Mouse (Mus musculus): Measurements from ENCODE around the gene Gns. TPM values are rescaled to one million over a fixed set of nuclear protein-coding genes. Genes with fewer than 3 reads are reported as not detected.

Gene Gns
- polyA plus RNA-seq (2015; fragmentation: Nextera tagmentation; extraction: Ambion mirVana): 25.7 and 26.1 TPM in 2 replicates

DNA sequence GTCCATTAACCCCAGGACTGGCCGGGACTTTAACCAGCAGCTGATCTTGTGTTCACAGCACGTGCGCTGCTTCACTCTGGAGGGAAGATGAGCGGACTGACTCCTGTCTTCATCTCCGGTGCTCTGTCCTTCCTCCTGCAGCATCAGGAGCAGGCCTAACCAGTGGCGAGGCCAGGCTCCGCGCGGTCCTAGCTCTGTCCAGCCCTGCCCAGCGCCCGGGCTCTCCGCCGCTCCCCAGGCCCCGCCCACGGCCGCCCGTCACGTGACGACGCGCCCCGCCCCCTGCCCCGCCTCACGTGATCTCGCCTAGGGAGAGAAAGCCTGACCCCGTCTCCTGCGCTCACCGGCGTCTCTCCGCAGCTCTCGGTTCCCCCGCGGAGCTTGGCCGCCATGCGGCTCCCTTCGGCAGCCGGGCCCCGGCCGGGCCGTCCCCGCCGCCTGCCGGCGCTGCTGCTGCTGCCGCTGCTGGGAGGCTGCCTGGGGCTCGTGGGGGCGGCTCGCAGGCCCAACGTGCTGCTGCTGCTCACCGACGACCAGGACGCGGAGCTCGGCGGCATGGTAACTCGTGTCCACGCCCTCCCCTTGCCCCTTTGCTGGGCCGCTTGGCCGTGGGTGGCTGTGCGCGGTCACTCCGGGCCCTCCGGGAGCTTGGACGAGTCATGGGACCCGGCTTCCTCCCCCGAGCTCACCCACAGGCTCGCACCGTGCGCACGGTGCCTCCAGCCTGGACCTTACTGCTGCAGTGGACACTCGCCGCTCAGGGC lies at the start of gene Gns:
Gene Gns (plus strand): TSS at position 290 of the 764 bp plus-strand sequence.
- Histone ChIP-seq H3K27ac (replicated peaks) (peak within 1 kb of the TSS; percentile 83), H3K27me3 (ENCODE audit: control insufficient read depth, insufficient read depth, low read length) (no peaks in the 10 kb centered on the region), H3K4me3 (ENCODE audit: low read depth, low read length) (peak within 1 kb of the TSS; percentile 91), H3K4me2 (replicated peaks; ENCODE audit: low read depth) (peak within 1 kb of the TSS; percentile 99), H3K9me3 (ENCODE audit: control insufficient read depth, low read length) (no peaks in the 10 kb centered on the region), H3K36me3 (ENCODE audit: control insufficient read depth, insufficient read depth, low read length) (no peaks in the 10 kb centered on the region), H3K4me1 (replicated peaks; ENCODE audit: control insufficient read depth, insufficient read depth) (peaks cover 3% of the 10 kb centered on the region; the same call in 1 of the 2 replicates), H3K9ac (ENCODE audit: low read length) (peak within 1 kb of the TSS; percentile 84)
- TF ChIP-seq CTCF (IDR thresholded peaks at IDR 0.05; ENCODE audit: low read depth) (no peak), EP300 (optimal IDR thresholded peaks at IDR 0.05) (no peak)
- ATAC-seq (ENCODE audit: low FRiP score, low TSS enrichment) (peak; percentile 96), DNase-seq (ENCODE audit: low spot score) (peak; percentile 98)
- 0% methylated on average over 53 of the region's 72 CpGs for WGBS

DNA sequence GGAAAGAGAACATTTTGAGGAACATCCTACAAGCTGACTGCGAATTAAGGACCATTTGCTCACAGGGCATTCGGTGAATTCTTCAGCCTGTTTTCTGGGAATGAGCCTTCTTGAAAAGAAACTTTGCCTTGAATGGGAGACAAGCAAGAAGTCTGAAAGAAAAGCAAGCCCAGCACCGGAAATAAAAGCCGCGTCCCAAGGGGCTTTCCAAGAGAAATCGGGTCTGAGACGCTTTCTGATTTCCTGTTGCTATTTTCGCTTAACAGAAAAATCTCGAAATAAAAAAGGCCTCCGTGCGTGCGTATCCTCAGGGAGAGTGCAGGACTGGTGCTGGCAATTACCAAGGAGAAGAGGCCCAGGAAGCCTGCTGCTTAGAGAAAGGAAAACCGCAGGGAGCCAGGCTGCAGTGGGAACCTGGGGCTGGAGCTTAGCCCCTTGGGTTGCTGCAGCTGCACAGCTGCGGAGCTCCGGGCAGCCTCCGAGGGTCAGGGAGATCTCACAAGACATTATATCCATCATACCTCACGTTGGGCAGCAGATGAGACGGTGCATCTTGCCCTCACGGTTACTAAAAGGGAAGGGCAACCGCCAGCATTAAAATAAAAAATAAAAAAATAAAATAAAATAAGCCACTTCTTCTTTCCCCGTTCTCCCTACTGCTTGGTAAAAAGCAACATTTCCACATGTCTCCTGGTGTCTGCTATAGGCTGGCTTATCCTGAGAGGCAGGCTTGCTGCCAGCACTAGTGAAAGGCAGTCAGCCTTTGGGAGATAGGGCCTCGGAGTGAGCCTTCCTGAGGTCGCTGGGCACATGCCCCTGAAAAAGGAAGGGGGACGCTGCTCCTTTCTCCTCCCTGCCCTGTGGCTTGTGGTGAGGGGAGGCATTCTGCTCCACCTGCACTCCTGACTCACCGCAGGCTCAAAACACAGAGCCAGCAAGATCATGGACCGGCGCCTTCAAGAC lies 49.3 kb upstream of the Gns start:
- Histone ChIP-seq H3K27me3 (ENCODE audit: control insufficient read depth, insufficient read depth, low read length) (no peaks in the 10 kb centered on the region), H3K4me3 (ENCODE audit: low read depth, low read length) (no peak overlapping the region), H3K27ac (replicated peaks) (peak overlapping the region; percentile 31; the same call in 1 of the 2 replicates), H3K36me3 (ENCODE audit: control insufficient read depth, insufficient read depth, low read length) (no peaks in the 10 kb centered on the region), H3K9ac (ENCODE audit: low read length) (no peak overlapping the region), H3K4me1 (replicated peaks; ENCODE audit: control insufficient read depth, insufficient read depth) (peaks cover under 1% of the 10 kb centered on the region; the same call in 1 of the 2 replicates), H3K9me3 (ENCODE audit: control insufficient read depth, low read length) (no peaks in the 10 kb centered on the region), H3K4me2 (replicated peaks; ENCODE audit: low read depth) (no peak overlapping the region)
- DNase-seq (ENCODE audit: low spot score): no peak
- no peak for ATAC-seq (ENCODE audit: low FRiP score, low TSS enrichment)
- no peak for TF ChIP-seq CTCF (IDR thresholded peaks at IDR 0.05; ENCODE audit: low read depth)
- TF ChIP-seq EP300 (optimal IDR thresholded peaks at IDR 0.05): no peak
- 43% methylated on average over 27 of the region's 27 CpGs for WGBS

DNA sequence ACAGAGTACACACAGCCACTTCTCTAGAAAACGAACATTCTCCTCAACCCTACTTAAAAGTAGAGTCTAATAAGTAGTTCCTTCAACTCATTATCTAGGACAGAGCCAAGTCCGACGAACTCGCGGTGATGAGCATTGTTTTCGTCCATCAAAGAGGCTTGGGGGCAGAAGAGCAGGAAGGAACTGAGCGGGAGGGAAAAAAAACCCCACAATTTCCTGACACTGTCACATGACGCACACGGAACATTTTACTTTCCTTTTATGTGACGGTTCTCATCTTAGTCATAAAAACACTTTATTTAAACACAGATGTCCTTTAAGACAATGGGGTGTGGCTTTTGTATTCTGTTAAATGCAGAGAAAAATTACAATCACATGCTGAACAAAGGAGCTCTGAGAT lies 48.5 kb upstream of the Gns start:
- no peak for DNase-seq (ENCODE audit: low spot score)
- Histone ChIP-seq H3K4me1 (replicated peaks; ENCODE audit: control insufficient read depth, insufficient read depth) (no peaks in the 10 kb centered on the region), H3K36me3 (ENCODE audit: control insufficient read depth, insufficient read depth, low read length) (no peaks in the 10 kb centered on the region), H3K9ac (ENCODE audit: low read length) (no peak overlapping the region), H3K27me3 (ENCODE audit: control insufficient read depth, insufficient read depth, low read length) (no peaks in the 10 kb centered on the region), H3K4me2 (replicated peaks; ENCODE audit: low read depth) (no peak overlapping the region), H3K27ac (replicated peaks) (no peak overlapping the region), H3K4me3 (ENCODE audit: low read depth, low read length) (no peak overlapping the region), H3K9me3 (ENCODE audit: control insufficient read depth, low read length) (no peaks in the 10 kb centered on the region)
- no peak for TF ChIP-seq EP300 (optimal IDR thresholded peaks at IDR 0.05)
- TF ChIP-seq CTCF (IDR thresholded peaks at IDR 0.05; ENCODE audit: low read depth): no peak
- 81% methylated on average over 10 of the region's 10 CpGs for WGBS
- no peak for ATAC-seq (ENCODE audit: low FRiP score, low TSS enrichment)

DNA sequence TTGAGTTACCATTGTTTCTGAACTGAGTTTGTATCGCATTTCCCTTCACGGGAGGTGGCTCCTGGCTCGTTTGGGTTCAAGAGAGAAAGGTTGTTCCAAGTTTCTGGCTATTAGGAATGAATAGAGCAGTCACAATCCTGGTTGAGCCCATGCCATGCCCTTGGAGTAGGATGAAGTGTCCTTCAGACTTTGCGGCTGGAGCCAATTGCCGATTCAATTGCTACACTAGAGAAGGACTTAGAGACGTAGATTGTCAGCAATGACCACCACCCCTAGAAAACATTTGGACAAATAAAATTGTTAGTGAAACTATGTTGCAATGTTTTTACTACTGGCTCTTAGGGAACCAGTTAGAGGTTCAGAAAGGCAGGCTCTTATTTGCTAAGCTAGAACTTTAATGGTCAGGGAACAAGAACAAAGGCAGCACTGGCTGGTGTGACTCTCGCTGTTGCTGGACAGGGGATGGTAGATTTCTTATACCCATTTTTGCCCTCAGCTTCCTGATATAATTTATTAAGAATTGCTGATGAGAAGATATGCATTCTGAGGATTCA lies 46.4 kb upstream of the Gns start:
- Histone ChIP-seq H3K4me3 (ENCODE audit: low read depth, low read length) (no peak overlapping the region), H3K9ac (ENCODE audit: low read length) (no peak overlapping the region), H3K36me3 (ENCODE audit: control insufficient read depth, insufficient read depth, low read length) (no peaks in the 10 kb centered on the region), H3K4me1 (replicated peaks; ENCODE audit: control insufficient read depth, insufficient read depth) (no peaks in the 10 kb centered on the region), H3K4me2 (replicated peaks; ENCODE audit: low read depth) (no peak overlapping the region), H3K27ac (replicated peaks) (no peak overlapping the region), H3K27me3 (ENCODE audit: control insufficient read depth, insufficient read depth, low read length) (no peaks in the 10 kb centered on the region), H3K9me3 (ENCODE audit: control insufficient read depth, low read length) (no peaks in the 10 kb centered on the region)
- DNase-seq (ENCODE audit: low spot score): no peak
- TF ChIP-seq EP300 (optimal IDR thresholded peaks at IDR 0.05) (no peak), CTCF (IDR thresholded peaks at IDR 0.05; ENCODE audit: low read depth) (no peak)
- 83% methylated on average over 7 of the region's 7 CpGs for WGBS
- no peak for ATAC-seq (ENCODE audit: low FRiP score, low TSS enrichment)

DNA sequence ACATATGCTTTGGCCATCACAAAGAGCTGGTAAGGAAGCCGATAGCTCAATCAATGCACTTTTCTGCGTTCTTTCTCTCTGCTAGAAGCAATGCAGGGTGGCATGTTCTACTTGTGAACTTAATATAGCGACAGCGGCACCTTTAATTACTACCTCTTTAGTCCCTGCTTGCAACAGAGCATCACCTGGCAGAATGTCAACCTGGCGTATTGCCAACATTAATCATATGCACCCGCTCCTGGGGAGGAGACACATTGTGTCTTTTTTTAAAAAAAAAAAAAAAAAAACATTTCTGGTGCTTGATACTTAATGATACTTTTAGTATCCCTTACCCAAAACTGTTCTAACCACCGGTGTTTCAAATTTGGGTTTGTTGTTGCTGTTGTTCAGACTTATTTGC lies 41.4 kb upstream of the Gns start:
- no peaks in the 10 kb centered on the region for H3K27me3 ChIP-seq (ENCODE audit: control insufficient read depth, insufficient read depth, low read length)
- no peak for DNase-seq (ENCODE audit: low spot score)
- H3K36me3 ChIP-seq (ENCODE audit: control insufficient read depth, insufficient read depth, low read length): no peaks in the 10 kb centered on the region
- H3K27ac ChIP-seq (replicated peaks): no peak overlapping the region
- ATAC-seq (ENCODE audit: low FRiP score, low TSS enrichment): no peak
- no peak overlapping the region for H3K4me3 ChIP-seq (ENCODE audit: low read depth, low read length)
- no peak overlapping the region for H3K4me2 ChIP-seq (replicated peaks; ENCODE audit: low read depth)
- no peak for TF ChIP-seq EP300 (optimal IDR thresholded peaks at IDR 0.05)
- TF ChIP-seq CTCF (IDR thresholded peaks at IDR 0.05; ENCODE audit: low read depth): no peak
- no peak overlapping the region for H3K9ac ChIP-seq (ENCODE audit: low read length)
- H3K9me3 ChIP-seq (ENCODE audit: control insufficient read depth, low read length): no peaks in the 10 kb centered on the region
- 66% methylated on average over 7 of the region's 7 CpGs for WGBS
- H3K4me1 ChIP-seq (replicated peaks; ENCODE audit: control insufficient read depth, insufficient read depth): no peaks in the 10 kb centered on the region
